Mouse (Mus musculus): ENCODE measurements around the gene Robo4.

Gene Robo4

GRCm38 (mm10) chr9:37454011-37454492 is 52.4 kb downstream of the Robo4 start:
- DNase-seq (ENCODE audit: low spot score): no peak

DNA sequence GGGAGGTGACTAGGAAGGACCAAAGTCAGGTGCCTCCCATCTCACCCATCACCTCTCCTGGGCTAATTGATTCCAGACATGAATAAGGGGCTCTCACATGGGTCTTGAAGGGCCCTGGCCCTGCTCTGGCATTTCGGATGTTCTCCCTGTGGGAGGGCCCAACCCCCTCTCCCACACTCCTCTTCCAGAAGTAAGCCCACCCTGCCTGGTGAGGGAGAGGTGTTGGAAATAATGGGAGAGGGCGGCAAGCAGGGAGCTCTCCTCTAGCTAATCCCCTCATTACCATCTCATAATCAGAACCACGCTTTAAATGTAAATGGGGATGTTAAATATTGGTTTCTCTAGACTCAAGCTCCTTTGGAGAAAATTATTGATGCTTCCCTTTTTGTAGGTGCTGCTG is 53.3 kb downstream of the Robo4 start:
- DNase-seq (ENCODE audit: low spot score): no peak

DNA sequence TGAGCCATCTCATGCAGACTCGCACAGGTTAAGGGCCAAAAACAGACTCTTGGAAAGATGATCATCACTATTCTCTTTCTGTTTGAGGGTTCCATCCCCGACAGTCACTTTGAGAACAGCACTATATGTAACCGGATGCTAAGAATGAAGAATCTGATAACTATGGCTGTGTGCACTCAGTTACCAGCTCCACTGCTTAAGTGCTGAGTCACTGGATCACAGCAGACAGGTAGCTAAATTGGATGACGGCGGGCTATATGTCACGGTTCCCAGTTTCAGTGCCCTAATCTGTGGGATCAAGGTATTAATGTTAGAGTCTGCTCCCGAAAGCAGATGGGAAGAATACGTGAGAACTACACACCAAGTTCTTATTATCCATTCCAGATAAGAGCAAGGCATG is 54.2 kb downstream of the Robo4 start:
- DNase-seq (ENCODE audit: low spot score): no peak

DNA sequence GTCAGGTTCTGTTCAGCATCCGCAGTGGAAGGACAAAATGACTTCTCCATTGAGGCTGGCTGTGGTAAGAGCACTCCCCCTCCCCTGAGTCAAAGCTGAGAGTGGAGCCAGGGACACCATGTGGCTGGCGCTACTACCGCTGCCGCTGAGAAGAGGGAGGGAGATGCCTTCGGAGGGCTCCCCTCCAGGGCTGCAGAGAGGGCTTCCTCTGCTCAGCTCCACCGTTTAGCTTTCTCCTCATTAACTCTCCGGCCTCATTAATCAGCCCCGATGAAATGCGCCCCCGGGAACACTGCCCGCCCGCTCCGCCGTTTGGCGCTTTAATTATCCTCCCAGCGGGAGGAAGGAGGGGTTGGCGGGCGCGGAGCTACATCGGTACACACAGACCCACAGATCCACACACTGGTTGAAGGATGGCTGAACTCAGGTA is 54.8 kb downstream of the Robo4 start:
- no peak for DNase-seq (ENCODE audit: low spot score)

DNA sequence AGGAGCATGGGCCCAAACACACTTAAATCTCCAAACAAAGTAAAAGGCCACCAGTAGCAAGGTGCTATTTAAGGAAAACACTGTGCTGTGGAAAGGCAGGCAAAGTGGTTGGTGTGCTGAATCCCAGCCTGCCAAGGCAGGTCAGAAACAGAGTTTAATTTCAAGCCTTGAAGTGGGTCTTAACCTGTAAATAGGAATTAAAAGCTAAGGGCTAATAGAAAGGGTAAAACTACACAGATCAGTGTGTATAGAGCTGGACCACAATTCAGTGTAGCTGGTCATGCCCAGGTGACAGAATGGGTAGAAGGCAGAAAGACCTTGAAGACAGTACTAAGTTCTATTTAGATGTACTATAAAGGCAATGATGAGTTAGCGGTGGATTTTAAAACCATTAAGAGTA is 55.5 kb downstream of the Robo4 start:
- no peak for DNase-seq (ENCODE audit: low spot score)

GRCm38 (mm10) chr9:37459665-37460042 is 58.0 kb downstream of the Robo4 start:
- DNase-seq (ENCODE audit: low spot score): no peak

GRCm38 (mm10) chr9:37460043-37460960 is 58.6 kb downstream of the Robo4 start:
- no peak for DNase-seq (ENCODE audit: low spot score)

GRCm38 (mm10) chr9:37460961-37461340 is 59.3 kb downstream of the Robo4 start:
- no peak for DNase-seq (ENCODE audit: low spot score)

- no peak for DNase-seq (ENCODE audit: low spot score)
These were observed 59.9 kb downstream of the Robo4 start for GRCm38 (mm10) chr9:37461571-37461970.

DNA sequence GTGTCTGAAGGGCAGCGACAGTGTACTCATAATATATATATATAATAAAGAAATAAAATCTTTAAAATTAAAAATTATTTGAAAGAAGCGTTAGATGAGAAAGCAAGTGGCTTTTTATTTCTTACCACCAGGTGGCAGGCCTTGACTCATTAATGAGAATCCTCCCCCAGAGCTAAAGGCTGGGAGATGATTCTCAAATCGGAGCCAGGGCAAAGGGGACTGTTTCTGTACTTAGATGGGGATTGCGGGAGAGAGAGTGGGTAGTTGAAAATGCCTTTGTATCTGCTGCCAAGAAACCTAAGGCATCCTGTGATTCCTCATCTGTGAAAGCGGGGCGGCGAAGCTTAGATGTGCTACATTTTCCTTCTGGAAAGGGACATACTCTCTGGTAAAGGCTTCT is 61.1 kb downstream of the Robo4 start:
- peak; percentile 24 for DNase-seq (ENCODE audit: low spot score)

All from c-Kit-positive CD71-positive TER-119-positive erythroid progenitor cells, embryonic 14.5 days (primary cell).